In genomic region chr8:119832931-119833330, GRCm38 (mm10) we compare ENCODE assay signal across 9 mouse cellular contexts. TPM values are rescaled to one million over a fixed set of nuclear protein-coding genes. Genes with fewer than 3 reads are reported as not detected.
DNase-seq lines count a peak whose midpoint lies in the region; ATAC-seq and TF ChIP-seq lines count a peak whose summit lies in the region.
"Had no signal": no experiment of that assay in that cellular context is flagged by ENCODE, and none has a peak within 500 bp of the region (broad histone marks: within the 10 kb centered on the region; RNA-seq: fewer than 3 reads in every experiment).

No protein-coding gene starts in this region.

- no peak overlapping the region for H3K4me3 ChIP-seq in lung, embryonic 14.5 days (ENCODE audit: low read depth, low read length)
- H3K4me3 ChIP-seq in intestine, embryonic 14.5 days (ENCODE audit: low read depth, low read length) = no peak overlapping the region
- H3K4me3 ChIP-seq in stomach, embryonic 16.5 days (replicated peaks; ENCODE audit: low read length) = no peak overlapping the region
- H3K4me3 ChIP-seq: embryonic facial prominence, embryonic 15.5 days had no signal

- H3K4me2 ChIP-seq in lung, embryonic 14.5 days = peak overlapping the region; percentile 2; the same call in 1 of the 2 replicates
- 0 out of 2 replicates have a peak overlapping the region, but pooled peaks have one; percentile 7 for H3K4me2 ChIP-seq in intestine, embryonic 14.5 days (ENCODE audit: low read length)
- H3K4me2 ChIP-seq in stomach, embryonic 16.5 days (ENCODE audit: low read depth, low read length) = peak overlapping the region; percentile 23
- H3K4me2 ChIP-seq: embryonic facial prominence, embryonic 15.5 days had no signal

- no peaks in the 10 kb centered on the region for H3K27me3 ChIP-seq in lung, embryonic 14.5 days (ENCODE audit: insufficient read depth, low read length)
- no peaks in the 10 kb centered on the region for H3K27me3 ChIP-seq in intestine, embryonic 14.5 days (replicated peaks; ENCODE audit: control insufficient read depth, insufficient read depth, low read length)
- no peaks in the 10 kb centered on the region for H3K27me3 ChIP-seq in stomach, embryonic 16.5 days (ENCODE audit: control insufficient read depth, insufficient read depth, low read length)
- H3K27me3 ChIP-seq: embryonic facial prominence, embryonic 15.5 days had no signal

- H3K9ac ChIP-seq in lung, embryonic 14.5 days = no peak overlapping the region
- no peak overlapping the region; the same call in 1 of the 2 replicates for H3K9ac ChIP-seq in intestine, embryonic 14.5 days (ENCODE audit: low read length)
- peak overlapping the region; percentile 59 for H3K9ac ChIP-seq in stomach, embryonic 16.5 days (ENCODE audit: low read length)
- H3K9ac ChIP-seq: embryonic facial prominence, embryonic 15.5 days had no signal

- peaks cover 59% of the 10 kb centered on the region for H3K4me1 ChIP-seq in lung, embryonic 14.5 days (ENCODE audit: insufficient read depth)
- H3K4me1 ChIP-seq in intestine, embryonic 14.5 days (replicated peaks; ENCODE audit: control insufficient read depth, insufficient read depth, low read length) = peaks cover 69% of the 10 kb centered on the region
- H3K4me1 ChIP-seq in stomach, embryonic 16.5 days (ENCODE audit: control insufficient read depth, insufficient read depth, low read length) = peaks cover 69% of the 10 kb centered on the region

- 0 out of 2 replicates have a peak, but pooled peaks cover 3% of the 10 kb centered on the region for H3K36me3 ChIP-seq in lung, embryonic 14.5 days (ENCODE audit: insufficient read depth)
- peaks cover 6% of the 10 kb centered on the region; the same call in 1 of the 2 replicates for H3K36me3 ChIP-seq in intestine, embryonic 14.5 days (ENCODE audit: control insufficient read depth, insufficient read depth, low read length)
- no peaks in the 10 kb centered on the region for H3K36me3 ChIP-seq in stomach, embryonic 16.5 days (ENCODE audit: control insufficient read depth, insufficient read depth, low read length)

- peak overlapping the region; percentile 90; the same call in 1 of the 2 replicates for H3K27ac ChIP-seq in lung, embryonic 14.5 days (ENCODE audit: low read depth)
- H3K27ac ChIP-seq in intestine, embryonic 14.5 days (ENCODE audit: low read depth) = peak overlapping the region; percentile 87
- H3K27ac ChIP-seq in stomach, embryonic 16.5 days (ENCODE audit: low read length) = peak overlapping the region; percentile 91

- H3K9me3 ChIP-seq in lung, embryonic 14.5 days (ENCODE audit: low read depth, low read length) = no peaks in the 10 kb centered on the region
- H3K9me3 ChIP-seq in intestine, embryonic 14.5 days (ENCODE audit: control insufficient read depth, low read length) = no peaks in the 10 kb centered on the region
- 0 out of 2 replicates have a peak, but pooled peaks cover 3% of the 10 kb centered on the region for H3K9me3 ChIP-seq in stomach, embryonic 16.5 days (replicated peaks; ENCODE audit: control insufficient read depth, low read length)
- H3K9me3 ChIP-seq: embryonic facial prominence, embryonic 15.5 days had no signal

- ATAC-seq in lung, embryonic 14.5 days (ENCODE audit: insufficient read depth) = no peak
- ATAC-seq in intestine, embryonic 14.5 days (replicated peaks; ENCODE audit: low FRiP score, low TSS enrichment, low read depth) = no peak
- no peak for ATAC-seq in stomach, embryonic 16.5 days (ENCODE audit: insufficient read depth, low FRiP score)

- TF ChIP-seq CTCF in lung, embryonic 14.5 days (IDR thresholded peaks at IDR 0.05; ENCODE audit: low read depth) = no peak

- peak; percentile 39 for DNase-seq in cerebellum, adult 11-12 months
- DNase-seq in cerebellum, adult 9-11 months = no peak
- DNase-seq in lung, embryonic 14.5 days = no peak
- DNase-seq in lung, postnatal 14 days = no peak
- no peak for DNase-seq in intestine, embryonic 14.5 days (ENCODE audit: low spot score)
- DNase-seq in retina, postnatal 1 day = no peak
- no peak for DNase-seq in right cerebral cortex, postnatal 4 days

- 32% methylated on average over 5 of the region's 5 CpGs for WGBS in lung, embryonic 14.5 days
- WGBS in intestine, embryonic 14.5 days = 28% methylated on average over 5 of the region's 5 CpGs
- 33% methylated on average over 5 of the region's 5 CpGs for WGBS in stomach, embryonic 16.5 days

RNA-seq across cellular contexts. Expression of gene Cotl1, which starts 7.4 kb away (rescaled TPM):
- polyA plus RNA-seq in lung, embryonic 14.5 days (2014; fragmentation: Nextera tagmentation; extraction: Ambion mirVana) = 201 and 204 TPM in 2 replicates
- polyA plus RNA-seq in intestine, embryonic 14.5 days (2014; fragmentation: Nextera tagmentation; extraction: Ambion mirVana) = 410 and 468 TPM in 2 replicates
- polyA plus RNA-seq in stomach, embryonic 16.5 days (2015; fragmentation: Nextera tagmentation; extraction: Ambion mirVana) = 144 and 177 TPM in 2 replicates

RNA-seq across cellular contexts. Expression of gene Klhl36, which starts 29.1 kb away (rescaled TPM):
- polyA plus RNA-seq in lung, embryonic 14.5 days (2014; fragmentation: Nextera tagmentation; extraction: Ambion mirVana) = 11.5 and 11.8 TPM in 2 replicates
- 12.9 and 14.0 TPM in 2 replicates for polyA plus RNA-seq in intestine, embryonic 14.5 days (2014; fragmentation: Nextera tagmentation; extraction: Ambion mirVana)
- polyA plus RNA-seq in stomach, embryonic 16.5 days (2015; fragmentation: Nextera tagmentation; extraction: Ambion mirVana) = 10.7 and 12.7 TPM in 2 replicates

RNA-seq across cellular contexts. Expression of gene Tldc1, which starts 54.7 kb away (rescaled TPM):
- 9.7 and 10.3 TPM in 2 replicates for polyA plus RNA-seq in lung, embryonic 14.5 days (2014; fragmentation: Nextera tagmentation; extraction: Ambion mirVana)
- 11.1 and 15.0 TPM in 2 replicates for polyA plus RNA-seq in intestine, embryonic 14.5 days (2014; fragmentation: Nextera tagmentation; extraction: Ambion mirVana)
- 14.5 and 16.5 TPM in 2 replicates for polyA plus RNA-seq in stomach, embryonic 16.5 days (2015; fragmentation: Nextera tagmentation; extraction: Ambion mirVana)
